Mouse (Mus musculus): ENCODE data around the gene Gm37240. TPM values are rescaled to one million over a fixed set of nuclear protein-coding genes. Genes with fewer than 3 reads are reported as not detected.

The Gm37240 gene
- total RNA-seq, 2 experiments from 2014 or later, result 0.27 to 1.1 TPM

DNA sequence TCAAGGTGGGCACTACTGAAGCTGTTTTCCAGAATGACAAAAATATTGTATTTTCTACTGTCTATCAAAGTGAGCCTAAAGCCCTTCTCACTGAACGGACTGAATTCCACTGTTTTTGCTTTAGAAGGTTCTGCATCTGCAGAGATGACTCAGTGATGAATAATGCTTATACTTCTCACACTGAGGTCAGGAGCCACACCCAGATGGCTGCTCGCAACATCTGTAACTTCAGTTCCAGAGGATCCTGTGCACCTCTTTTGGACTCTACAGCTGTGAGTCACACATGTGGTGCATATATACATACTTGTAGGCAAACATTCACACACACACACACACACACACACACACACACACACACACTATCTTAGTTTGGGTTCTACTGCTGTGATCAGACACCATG lies 602.8 kb downstream of the Gm37240 start:
- no peak overlapping the region for H3K27ac ChIP-seq
- TF ChIP-seq CTCF (IDR thresholded peaks at IDR 0.05), result no peak
- H3K4me3 ChIP-seq, result no peak overlapping the region
- DNase-seq (ENCODE audit: extremely low spot score in 1 of 2, low spot score in 2 of 2), result no peak
- intact Hi-C loops (cut with DNase I), result no loop called here

DNA sequence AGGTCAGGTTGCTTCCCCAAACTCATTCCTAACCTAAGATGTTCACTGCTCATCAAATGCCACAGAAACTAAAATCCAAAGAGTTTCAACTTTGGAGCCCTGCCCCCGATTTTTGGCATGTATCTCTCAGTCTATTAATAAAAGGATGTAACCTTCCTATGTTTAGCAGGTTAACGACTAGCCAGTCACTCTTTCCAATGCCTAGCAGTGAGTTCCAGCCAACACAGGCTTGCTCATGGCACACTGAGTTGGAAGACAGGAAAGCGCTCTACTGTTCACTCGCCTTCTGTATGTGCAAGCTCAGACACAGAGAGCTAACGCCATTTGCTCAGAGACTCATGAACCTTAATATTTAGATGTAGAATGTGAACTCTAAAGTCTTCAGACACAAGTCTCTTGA lies 604.5 kb downstream of the Gm37240 start:
- TF ChIP-seq CTCF (IDR thresholded peaks at IDR 0.05), result no peak
- no peak overlapping the region for H3K4me3 ChIP-seq
- no peak overlapping the region for H3K27ac ChIP-seq
- intact Hi-C loops (cut with DNase I), result no loop called here
- peak in 1 of 2 experiments; percentile 3 for DNase-seq (ENCODE audit: extremely low spot score in 1 of 2, low spot score in 2 of 2)

DNA sequence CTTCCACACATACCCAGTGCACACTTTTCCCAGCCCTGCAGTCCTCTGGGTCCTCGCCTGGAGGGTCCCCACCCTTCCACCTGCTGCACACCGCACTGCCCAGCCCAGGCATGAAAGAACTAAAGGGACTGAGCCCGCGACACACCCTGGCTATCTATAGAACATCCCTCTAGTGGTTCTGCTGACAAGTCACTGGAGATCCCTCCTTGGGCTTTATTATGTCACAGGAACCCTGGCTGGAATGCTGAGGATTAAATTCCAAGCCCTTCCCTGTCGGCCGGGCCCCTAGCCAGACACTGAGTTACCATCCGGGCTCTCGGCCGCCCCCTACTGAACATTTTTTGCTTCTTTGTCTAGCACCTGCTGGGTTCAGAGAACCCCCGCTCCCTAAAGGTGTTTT lies 612.2 kb downstream of the Gm37240 start:
- intact Hi-C loops (cut with DNase I), result no loop called here
- Histone ChIP-seq H3K27ac (no peak overlapping the region), H3K4me3 (no peak overlapping the region)
- DNase-seq (ENCODE audit: extremely low spot score in 1 of 2, low spot score in 2 of 2), result peak in 1 of 2 experiments; percentile 15
- peak; percentile 45 for TF ChIP-seq CTCF (IDR thresholded peaks at IDR 0.05)

DNA sequence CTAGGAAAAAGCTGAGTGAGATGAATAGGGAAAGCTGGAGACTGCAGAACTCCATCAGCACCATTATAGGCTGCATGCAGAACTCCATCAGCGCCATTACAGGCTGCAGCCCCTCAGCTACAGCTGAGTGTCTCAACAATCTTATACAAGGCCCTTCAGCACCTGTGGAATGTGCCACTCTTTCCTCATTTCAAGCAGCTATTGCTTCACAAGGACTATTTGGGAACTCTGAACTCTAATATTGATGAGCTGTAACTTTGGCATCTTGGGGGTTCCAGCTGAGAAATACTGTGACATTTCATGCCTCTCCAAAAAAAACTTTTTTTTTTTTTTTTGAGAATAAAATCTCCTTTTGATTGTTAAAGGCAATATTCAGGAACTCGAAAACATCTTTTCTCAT lies 615.8 kb downstream of the Gm37240 start:
- peak in 1 of 2 experiments; percentile 3 for DNase-seq (ENCODE audit: extremely low spot score in 1 of 2, low spot score in 2 of 2)
- Histone ChIP-seq H3K27ac (no peak overlapping the region), H3K4me3 (no peak overlapping the region)
- TF ChIP-seq CTCF (IDR thresholded peaks at IDR 0.05), result no peak
- intact Hi-C loops (cut with DNase I), result no loop called here

DNA sequence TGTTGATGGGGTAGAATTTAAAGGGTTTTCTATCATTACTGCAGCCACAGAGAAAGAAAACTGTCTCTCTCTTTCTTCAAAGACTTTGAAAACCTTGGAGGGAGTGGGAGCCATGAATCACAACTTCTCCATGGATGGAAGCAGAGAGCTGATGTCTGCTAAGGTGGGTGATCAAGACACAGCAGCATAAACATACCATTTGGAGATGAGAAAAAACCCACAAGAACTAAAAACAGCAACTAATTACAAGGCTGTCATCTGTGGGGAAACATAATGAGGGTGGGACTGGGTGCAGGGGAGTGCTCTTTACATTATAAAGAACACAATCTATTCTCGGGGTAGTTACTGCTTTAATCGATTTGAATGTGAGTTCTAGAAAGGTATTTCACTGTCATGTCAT lies 622.4 kb downstream of the Gm37240 start:
- no peak overlapping the region for H3K4me3 ChIP-seq
- TF ChIP-seq CTCF (IDR thresholded peaks at IDR 0.05), result no peak
- H3K27ac ChIP-seq, result peak overlapping the region; percentile 66
- DNase-seq (ENCODE audit: extremely low spot score in 1 of 2, low spot score in 2 of 2), result no peak
- intact Hi-C loops (cut with DNase I), result loop anchor here (1.0 to 2.0 kb wide), 2 partner anchors 45 to 76 kb away; no protein-coding TSS in a partner anchor

DNA sequence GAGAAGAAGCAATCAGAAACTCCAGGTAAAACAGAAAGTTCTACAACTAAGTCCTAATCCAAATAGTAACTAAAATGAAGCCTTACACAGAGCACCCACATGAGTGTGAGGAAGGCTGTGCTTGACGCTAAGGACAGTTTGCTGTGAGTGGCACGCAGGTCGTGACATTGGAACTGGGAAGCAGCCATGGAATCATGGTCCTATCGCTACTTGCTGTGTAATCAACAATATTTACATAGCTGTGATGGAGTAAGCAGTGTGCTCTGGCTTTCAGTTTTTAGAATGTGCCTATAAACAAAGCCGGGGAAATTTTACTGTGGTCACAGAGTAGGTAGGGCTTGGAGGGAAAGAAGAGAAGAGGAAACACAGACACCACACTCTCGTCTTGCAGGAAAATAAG lies 622.8 kb downstream of the Gm37240 start:
- DNase-seq (ENCODE audit: extremely low spot score in 1 of 2, low spot score in 2 of 2), result no peak
- TF ChIP-seq CTCF (IDR thresholded peaks at IDR 0.05), result no peak
- Histone ChIP-seq H3K4me3 (no peak overlapping the region), H3K27ac (peak overlapping the region; percentile 64)
- intact Hi-C loops (cut with DNase I), result loop anchor here (2.0 kb wide), 1 partner anchor 76 kb away; no protein-coding TSS in a partner anchor

DNA sequence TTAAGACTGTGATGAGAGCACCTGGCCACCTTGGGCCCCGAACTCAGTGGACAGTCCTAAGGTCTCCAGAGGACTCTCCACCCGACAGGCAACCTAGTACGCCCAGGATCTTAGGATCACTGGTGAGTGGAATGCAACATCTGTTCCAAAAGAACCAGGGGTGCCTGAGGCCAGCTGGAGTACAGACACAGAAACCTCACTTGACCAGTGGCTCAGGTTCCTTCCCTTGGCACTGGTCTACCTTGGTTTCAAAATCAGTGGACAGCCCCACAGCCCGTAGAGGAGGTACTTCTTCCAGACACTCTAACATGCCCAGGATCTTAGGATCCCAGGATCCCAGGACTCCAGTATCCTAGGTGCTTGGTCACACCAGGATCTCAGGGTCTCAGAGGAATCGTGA lies 632.8 kb downstream of the Gm37240 start:
- Histone ChIP-seq H3K27ac (no peak overlapping the region), H3K4me3 (no peak overlapping the region)
- intact Hi-C loops (cut with DNase I), result no loop called here
- TF ChIP-seq CTCF (IDR thresholded peaks at IDR 0.05), result no peak
- no peak for DNase-seq (ENCODE audit: extremely low spot score in 1 of 2, low spot score in 2 of 2)

DNA sequence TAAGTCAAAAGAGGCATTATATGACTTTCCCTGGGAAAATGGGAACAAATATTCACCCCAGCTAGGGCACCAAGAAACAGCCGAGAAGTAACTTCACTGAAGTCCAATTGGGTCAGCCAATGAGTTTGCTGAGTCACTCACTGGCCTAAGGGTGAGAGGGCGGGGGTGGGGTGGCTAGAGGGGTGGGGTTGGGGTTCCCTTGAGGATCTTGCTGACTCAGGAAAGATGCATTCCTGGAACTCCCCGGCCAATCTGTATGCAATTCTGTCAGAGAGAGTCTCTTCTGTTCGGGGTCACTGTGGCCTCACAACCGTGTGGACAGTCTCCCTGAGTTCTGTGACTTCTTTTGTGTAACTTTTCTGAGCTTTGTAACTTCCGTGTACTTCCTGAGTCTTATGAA lies 635.7 kb downstream of the Gm37240 start:
- Histone ChIP-seq H3K27ac (no peak overlapping the region), H3K4me3 (no peak overlapping the region)
- DNase-seq (ENCODE audit: extremely low spot score in 1 of 2, low spot score in 2 of 2), result no peak
- TF ChIP-seq CTCF (IDR thresholded peaks at IDR 0.05), result no peak
- intact Hi-C loops (cut with DNase I), result no loop called here

DNA sequence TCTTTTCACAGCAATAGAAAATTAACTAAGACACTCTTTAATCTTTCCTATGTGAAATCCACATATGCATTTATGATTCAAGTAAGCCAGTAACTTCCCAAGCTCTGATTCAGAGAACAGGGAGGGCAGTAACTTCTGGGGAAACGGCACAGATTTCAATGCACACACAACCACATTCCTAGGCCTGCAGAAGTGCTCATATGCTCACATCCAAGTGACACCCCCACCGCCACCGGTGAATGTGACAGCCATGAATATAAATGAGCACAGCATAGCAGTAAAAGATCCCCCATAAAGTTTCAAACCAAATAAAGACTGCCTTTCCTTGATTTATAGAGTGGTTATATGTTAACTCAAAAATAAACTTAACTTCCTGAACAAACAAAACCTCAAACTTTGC lies 641.2 kb downstream of the Gm37240 start:
- intact Hi-C loops (cut with DNase I), result no loop called here
- H3K27ac ChIP-seq, result no peak overlapping the region
- H3K4me3 ChIP-seq, result no peak overlapping the region
- TF ChIP-seq CTCF (IDR thresholded peaks at IDR 0.05), result no peak
- DNase-seq (ENCODE audit: extremely low spot score in 1 of 2, low spot score in 2 of 2), result no peak

DNA sequence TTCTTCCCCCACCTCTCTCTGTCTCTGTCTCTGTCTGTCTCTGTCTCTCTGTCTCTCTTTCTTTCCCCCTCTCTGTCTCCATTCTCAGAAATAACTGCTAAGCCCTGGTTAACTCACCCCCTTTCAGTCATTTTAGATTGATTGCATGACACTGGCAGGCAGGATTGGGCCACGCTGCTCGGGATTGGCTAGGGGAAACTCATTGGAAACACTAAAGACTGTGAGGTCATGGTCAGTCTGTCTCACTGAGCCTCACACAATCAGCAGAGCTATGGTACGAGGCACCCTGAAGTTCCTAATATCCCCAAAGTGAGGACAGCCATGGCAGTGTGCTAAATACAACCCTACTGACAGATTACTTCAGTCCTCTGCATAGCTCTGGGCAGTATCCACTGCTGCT lies 650.8 kb downstream of the Gm37240 start:
- intact Hi-C loops (cut with DNase I), result no loop called here
- Histone ChIP-seq H3K4me3 (no peak overlapping the region), H3K27ac (no peak overlapping the region)
- peak in 1 of 2 experiments; percentile 4 for DNase-seq (ENCODE audit: extremely low spot score in 1 of 2, low spot score in 2 of 2)
- no peak for TF ChIP-seq CTCF (IDR thresholded peaks at IDR 0.05)

DNA sequence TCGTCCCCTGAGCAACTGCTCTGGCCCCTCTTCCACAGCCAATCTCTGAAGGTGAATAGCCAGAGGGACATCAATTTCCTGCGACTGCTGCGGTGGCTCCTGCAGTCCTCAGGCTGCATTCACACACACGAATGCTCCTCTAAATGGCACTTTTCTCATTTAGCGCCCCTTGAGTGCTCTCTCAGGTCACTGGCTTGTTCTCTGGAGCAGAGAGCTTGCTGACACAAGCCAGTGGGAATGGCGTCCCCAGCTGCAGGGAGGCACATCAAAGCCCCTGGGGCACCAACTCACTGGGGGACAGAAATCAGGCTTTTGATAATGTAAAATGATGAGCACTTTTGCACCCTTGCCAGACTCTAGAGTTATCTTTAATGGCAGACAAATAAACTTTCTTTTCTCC lies 654.5 kb downstream of the Gm37240 start:
- Histone ChIP-seq H3K27ac (no peak overlapping the region), H3K4me3 (no peak overlapping the region)
- TF ChIP-seq CTCF (IDR thresholded peaks at IDR 0.05), result no peak
- DNase-seq (ENCODE audit: extremely low spot score in 1 of 2, low spot score in 2 of 2), result no peak
- intact Hi-C loops (cut with DNase I), result no loop called here

DNA sequence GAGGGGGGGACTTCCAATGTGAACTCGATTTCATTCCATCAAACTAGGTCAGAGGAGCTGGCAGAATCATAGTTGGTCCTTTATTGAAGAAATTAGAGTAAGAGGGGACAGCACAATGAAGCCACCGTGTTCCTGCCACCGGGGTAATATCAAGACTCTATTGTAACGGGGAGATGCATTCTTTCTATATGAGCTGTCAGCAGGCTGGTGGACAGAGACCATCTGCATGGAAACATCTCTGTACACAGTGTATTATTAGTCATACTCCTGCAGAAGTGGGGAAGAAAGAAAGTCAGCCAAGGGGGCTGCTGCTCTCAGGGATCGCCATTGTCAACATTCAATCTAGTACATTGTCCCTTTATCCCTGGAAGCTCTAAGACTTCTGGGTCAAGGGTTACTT lies 665.3 kb downstream of the Gm37240 start:
- intact Hi-C loops (cut with DNase I), result no loop called here
- no peak for TF ChIP-seq CTCF (IDR thresholded peaks at IDR 0.05)
- H3K27ac ChIP-seq, result no peak overlapping the region
- H3K4me3 ChIP-seq, result no peak overlapping the region
- DNase-seq (ENCODE audit: extremely low spot score in 1 of 2, low spot score in 2 of 2), result no peak

DNA sequence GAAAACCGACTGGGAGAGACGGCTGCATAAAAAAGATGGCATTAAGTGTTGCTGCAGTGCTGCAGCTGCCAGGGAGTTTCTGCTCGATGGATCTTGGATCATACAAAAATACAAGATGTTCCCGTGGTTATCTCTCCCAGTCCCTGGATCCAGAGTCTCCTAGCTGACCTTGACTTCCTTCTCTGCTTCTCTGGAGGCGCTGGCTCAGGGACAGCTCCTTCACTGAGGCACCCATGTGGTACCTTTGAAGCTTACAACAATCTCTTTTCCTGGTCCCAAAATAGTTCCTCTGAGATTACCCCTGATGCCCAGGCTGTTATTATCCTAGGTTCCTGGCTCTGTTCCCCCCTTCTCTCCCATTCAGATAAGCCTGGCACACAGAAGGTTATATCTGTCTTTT lies 672.4 kb downstream of the Gm37240 start:
- intact Hi-C loops (cut with DNase I), result no loop called here
- TF ChIP-seq CTCF (IDR thresholded peaks at IDR 0.05), result no peak
- H3K27ac ChIP-seq, result peak overlapping the region; percentile 57
- DNase-seq (ENCODE audit: extremely low spot score in 1 of 2, low spot score in 2 of 2), result no peak
- H3K4me3 ChIP-seq, result no peak overlapping the region
